Mouse (Mus musculus): Measurements from ENCODE around the gene Tceanc2.
"Not testable (repeated sequence)": the region's sequence is repeated elsewhere in the genome, so short reads cannot be mapped to it uniquely, and the experiment has no call there.

The Tceanc2 gene

DNA sequence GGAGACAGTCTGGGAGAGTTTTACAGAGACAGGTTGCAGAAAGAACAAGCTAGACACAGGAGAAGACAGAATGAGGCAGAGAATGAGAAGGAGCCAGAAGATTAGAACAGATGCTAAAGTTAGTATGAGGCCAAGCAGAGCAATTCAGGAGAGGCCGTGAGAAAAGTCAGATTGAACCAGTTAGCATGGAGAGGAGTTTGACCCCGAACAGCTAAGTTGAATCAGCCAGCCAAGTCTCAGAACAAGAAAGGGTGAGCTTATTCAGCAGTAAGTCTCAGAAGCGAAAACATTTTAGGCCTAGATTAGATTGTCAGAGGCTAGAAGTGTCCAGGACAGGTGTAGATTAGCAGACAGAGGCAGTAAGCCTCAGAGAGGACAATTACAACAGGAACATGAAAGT, 42.4 kb downstream of the Tceanc2 start:
- in situ Hi-C loops (cut with MboI; ENCODE audit: low pct_unique_long_range_greater_than_20kb in 1 of 2, low sequenced_read_pairs in 2 of 2, unreplicated experiment in 1 of 2): no loop called here

DNA sequence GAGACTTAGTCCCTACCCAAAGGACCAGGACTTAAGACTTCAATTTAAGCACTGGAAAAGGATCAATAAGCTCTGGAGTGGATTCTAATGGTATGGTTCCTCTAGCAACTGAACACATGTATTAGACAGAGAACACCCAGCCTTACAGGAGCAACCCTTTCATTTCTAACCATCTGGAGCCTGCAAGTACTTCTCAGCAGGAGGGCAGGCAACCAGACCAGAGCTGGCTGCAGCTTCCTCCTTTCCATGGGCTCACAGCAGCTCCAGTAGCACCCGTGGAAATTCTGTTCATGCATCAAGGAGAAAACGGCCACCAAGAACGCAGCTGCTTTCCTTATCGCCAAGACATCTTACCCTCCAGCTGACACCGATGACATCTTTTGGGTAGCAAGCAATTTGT, 43.3 kb downstream of the Tceanc2 start:
- in situ Hi-C loops (cut with MboI; ENCODE audit: low pct_unique_long_range_greater_than_20kb in 1 of 2, low sequenced_read_pairs in 2 of 2, unreplicated experiment in 1 of 2): no loop called here

DNA sequence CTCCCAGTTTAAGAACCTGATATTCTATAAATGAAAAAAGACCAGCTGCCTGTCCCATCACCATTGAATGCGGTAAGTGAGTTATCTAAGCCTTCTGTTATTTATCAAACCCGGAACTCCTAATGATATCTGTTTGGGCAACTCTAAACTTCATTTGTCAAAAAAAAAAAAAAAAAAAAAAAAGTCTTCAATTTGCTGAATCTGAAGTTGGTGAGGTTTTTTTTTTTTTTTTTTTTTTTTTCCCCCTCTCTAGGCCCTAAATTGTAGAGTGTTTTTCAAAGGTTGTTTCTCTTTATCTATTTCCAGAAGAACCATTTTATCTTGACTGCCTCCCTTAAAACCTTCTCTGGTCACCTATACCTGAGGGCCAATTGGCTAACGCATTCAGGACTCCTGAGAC, 44.0 kb downstream of the Tceanc2 start:
- in situ Hi-C loops (cut with MboI; ENCODE audit: low pct_unique_long_range_greater_than_20kb in 1 of 2, low sequenced_read_pairs in 2 of 2, unreplicated experiment in 1 of 2): no loop called here

DNA sequence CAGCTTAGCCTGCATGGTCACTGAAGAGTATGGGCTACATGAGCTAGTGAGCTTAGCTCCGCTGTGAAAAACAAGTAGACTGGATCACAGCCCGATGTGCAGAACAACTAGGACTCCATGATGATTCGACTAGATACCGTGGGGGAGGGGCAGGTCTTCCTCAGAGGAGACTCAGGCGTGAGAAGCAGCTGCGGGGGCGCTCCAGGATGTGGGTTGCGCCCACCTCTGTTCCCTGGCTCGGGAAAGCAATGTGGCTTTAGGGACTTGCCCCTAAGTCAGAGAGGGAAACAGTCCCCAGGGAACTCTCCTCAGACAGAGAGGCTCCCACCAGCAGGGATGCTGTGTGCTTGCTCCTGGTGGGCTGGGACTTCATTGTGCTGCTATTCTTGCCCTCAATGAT, 48.4 kb downstream of the Tceanc2 start:
- in situ Hi-C loops (cut with MboI; ENCODE audit: low pct_unique_long_range_greater_than_20kb in 1 of 2, low sequenced_read_pairs in 2 of 2, unreplicated experiment in 1 of 2): no loop called here

DNA sequence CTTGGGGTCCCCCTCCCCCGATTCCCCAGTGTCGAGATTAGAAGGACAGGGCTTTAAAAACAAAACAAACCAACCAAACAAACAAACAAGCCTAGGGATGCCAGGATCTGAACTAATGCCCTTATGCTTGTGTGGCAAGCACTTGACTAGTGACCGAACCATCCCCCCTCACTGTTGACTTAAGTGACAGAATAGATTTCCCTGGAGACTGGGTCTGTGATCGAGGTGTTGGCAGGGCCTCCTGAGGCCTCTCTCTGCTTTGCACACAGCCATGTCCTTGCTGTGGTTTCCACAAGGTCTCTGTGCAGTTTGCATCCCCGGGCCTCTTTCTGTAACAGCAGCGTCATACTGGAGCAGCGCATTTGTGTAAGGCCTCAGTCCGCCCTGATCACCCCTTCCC, 49.5 kb downstream of the Tceanc2 start:
- in situ Hi-C loops (cut with MboI; ENCODE audit: low pct_unique_long_range_greater_than_20kb in 1 of 2, low sequenced_read_pairs in 2 of 2, unreplicated experiment in 1 of 2): no loop called here

DNA sequence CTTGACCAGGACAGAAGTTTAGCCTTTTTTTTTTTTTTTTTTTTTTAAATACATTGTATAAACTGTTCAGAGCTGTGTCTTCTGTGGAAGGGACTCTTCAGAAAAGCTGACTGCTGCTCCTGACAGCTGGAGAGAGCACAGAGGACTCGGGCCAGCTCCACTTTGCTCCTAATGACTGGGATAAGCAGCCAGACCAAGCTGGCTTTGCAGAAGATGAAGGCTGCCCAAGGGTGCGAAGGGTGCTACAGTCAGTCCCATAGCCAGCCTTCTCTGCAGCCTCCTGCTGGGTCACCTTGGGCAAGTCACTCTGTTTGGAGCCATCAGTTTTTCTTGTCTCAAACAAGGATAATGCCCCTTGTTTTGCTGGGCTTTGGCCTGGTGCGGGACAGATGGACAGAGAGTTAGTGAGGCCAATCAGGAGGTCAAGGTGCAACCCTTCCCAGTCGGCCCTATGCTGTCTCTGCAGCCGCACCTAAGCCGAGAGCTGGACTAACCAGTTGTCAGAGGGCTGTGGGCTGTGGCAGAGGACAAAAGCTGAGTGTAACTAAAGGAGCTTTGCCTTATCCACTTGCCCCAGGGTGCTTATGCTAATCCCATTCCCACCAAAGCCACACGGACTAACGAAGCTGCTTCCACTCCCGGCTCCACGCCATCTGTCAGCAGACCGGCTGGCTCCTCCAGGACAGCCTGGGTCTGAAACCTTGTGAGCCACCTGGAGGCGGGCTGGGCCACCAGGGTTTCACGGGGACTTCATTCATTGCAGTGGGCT, 50.8 kb downstream of the Tceanc2 start:
- in situ Hi-C loops (cut with MboI; ENCODE audit: low pct_unique_long_range_greater_than_20kb in 1 of 2, low sequenced_read_pairs in 2 of 2, unreplicated experiment in 1 of 2): no loop called here

DNA sequence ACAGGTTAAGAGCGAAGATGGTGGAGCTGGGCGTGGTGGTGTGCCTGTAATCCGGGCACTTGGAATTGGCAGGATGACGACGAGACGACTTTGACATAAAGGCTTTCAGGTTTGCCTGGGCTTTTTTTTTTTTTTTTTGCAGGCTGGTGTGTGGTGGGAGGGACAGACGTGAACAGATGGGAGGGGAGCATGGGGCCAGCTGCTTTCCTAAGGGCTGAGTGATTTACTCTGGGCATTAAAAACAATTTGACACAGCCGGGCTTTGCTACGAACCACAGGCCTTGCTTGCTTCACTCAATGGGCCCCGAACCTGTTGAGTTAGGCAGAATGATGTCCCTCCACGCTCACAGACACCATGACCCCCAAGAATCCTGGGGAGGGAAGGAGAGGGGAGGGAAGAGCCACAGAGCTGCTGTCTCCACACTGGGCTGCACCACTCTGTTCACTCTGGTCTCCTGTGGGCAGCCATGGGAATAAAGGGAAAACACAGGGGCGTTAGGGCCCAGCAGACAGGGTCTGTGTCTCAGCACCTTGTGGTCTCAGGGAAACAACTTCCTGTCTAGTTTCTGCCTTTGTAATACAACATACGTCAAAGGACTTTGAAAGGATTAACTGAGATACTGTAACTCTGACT, 51.9 kb downstream of the Tceanc2 start:
- in situ Hi-C loops (cut with MboI; ENCODE audit: low pct_unique_long_range_greater_than_20kb in 1 of 2, low sequenced_read_pairs in 2 of 2, unreplicated experiment in 1 of 2): no loop called here

DNA sequence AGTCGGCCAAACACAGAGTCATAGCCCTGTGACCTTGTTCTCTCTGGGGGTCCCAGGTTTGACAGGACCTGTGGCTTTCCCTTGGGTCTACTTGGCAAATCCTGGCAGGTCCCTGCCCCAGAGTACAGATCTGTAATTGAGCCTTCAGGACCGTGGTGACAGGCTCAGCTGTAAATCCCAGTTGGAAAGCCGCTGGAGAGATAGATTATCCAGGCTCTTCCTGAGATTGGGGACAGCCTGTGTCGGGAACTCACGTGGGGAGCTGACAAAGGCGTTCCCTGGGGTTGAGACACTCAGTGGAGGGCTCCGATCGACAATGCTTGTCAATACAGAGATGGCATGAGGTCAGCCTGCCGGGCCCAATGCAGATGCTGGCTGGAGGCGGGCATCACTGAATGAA, 52.5 kb downstream of the Tceanc2 start:
- in situ Hi-C loops (cut with MboI; ENCODE audit: low pct_unique_long_range_greater_than_20kb in 1 of 2, low sequenced_read_pairs in 2 of 2, unreplicated experiment in 1 of 2): no loop called here

DNA sequence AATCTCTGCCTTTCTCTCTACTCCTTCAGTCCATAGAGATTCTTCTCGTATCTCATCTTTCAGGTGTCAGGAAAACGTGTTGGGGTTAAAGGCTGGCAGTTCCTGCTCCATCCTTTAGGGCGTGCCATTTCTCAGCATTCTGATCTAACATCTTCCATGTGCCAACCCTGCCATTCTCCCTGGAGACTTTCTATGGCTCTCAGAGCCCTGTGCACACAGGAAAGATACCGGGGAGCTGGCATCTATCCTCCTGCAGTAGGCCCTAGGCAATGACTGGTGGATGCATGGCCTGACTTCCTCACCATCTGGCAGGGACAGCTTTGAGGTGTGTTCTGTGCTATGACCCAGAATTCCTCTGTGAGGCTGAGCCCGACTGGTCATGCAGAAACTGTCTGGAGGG, 53.8 kb downstream of the Tceanc2 start:
- in situ Hi-C loops (cut with MboI; ENCODE audit: low pct_unique_long_range_greater_than_20kb in 1 of 2, low sequenced_read_pairs in 2 of 2, unreplicated experiment in 1 of 2): no loop called here

DNA sequence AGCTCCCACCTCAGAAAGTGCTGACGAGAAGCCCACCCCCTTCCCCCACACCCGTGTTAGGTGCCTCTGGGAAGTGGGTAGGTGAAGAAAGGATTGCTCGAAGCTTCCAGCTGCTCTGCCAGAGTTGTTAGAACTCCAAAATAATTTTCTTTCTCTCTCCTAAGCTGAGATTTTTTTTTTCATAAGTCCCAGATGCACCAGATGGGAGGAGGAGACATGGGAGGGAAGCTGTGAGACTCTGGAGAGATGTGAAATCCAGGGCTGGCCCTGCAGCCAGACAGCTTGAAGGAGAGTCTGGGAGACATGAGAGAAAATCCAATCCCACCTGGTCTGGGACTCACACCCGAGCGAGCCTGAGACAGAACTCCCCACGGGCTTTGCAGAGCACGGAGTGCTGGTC, 54.5 kb downstream of the Tceanc2 start:
- in situ Hi-C loops (cut with MboI; ENCODE audit: low pct_unique_long_range_greater_than_20kb in 1 of 2, low sequenced_read_pairs in 2 of 2, unreplicated experiment in 1 of 2): no loop called here

DNA sequence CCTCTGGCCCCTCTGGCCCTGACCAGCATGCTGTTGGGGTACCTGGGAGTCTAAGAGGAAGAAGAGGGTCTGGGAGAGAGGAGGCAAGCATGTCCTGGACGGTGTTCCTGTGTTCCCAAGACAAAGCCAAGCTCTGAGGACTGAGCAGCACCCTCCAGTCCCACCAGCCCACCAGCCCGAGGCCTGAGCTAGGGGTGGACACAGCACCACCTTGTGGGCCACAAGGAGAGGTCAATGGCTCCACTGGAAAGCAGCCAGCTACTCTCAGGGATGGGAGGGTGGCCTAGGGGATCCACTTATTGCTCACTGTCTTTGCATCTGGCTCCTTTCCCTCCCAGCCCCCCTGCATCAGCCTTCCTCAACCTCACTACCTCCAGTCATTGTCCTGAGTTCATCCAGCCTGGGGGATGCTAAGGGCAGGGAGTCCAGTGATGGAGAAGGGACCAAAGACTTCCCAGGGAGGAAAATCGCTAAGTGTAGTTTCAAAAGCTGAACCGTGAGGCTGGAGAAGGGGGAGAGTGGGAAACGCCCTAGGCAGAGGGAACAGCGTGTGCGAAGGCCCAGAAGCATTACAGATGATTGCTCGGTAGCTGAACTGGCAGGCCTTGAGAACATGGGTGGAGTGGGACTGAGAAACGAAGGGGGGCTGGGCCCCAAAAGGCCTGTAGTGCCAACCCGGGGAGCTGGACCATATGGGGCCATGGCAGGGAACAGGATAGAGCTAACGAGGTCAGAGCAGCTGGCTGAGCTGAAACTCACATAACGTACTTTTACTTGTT, 57.6 kb downstream of the Tceanc2 start:
- in situ Hi-C loops (cut with MboI; ENCODE audit: low pct_unique_long_range_greater_than_20kb in 1 of 2, low sequenced_read_pairs in 2 of 2, unreplicated experiment in 1 of 2): no loop called here

DNA sequence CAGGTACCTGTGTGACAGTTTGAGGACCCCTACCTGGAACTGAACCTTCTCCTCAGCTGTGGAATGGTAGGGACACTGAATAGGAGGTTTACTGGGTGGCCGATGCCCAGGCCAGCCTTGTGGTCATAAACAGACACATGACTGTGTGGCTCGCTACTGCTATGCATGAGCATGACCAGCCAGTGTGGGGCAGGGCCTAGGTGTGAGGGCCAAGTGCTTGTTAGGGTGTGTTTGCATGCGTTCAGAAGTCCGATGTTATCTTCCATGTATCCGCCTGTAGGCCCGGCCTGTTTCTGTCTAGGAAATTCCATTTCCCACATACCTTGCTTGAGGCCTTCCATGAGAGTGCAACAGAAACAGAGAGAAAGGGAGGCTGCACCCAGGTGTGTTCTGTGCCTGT, 58.2 kb downstream of the Tceanc2 start:
- in situ Hi-C loops (cut with MboI; ENCODE audit: low pct_unique_long_range_greater_than_20kb in 1 of 2, low sequenced_read_pairs in 2 of 2, unreplicated experiment in 1 of 2): no loop called here

DNA sequence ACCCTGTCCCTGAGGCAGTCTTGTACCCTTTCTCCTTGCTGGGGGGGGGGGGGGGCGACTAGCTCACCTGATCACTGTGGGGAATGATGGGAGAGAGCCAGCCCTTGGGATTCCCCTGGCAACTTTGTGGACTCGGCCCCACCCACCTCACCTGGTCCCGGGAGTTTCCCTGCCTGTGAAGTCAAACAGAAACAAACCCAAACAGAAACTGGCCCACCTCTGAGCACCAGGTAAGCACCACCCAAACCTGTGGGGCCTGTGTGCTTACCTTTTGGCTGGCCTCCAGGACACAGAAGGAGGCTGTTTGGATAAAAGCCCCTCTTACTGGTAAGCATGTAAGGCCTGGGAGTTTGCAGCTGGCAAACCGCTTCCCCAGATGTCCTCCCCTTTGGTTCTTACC, 59.9 kb downstream of the Tceanc2 start:
- in situ Hi-C loops (cut with MboI; ENCODE audit: low pct_unique_long_range_greater_than_20kb in 1 of 2, low sequenced_read_pairs in 2 of 2, unreplicated experiment in 1 of 2): no loop called here

DNA sequence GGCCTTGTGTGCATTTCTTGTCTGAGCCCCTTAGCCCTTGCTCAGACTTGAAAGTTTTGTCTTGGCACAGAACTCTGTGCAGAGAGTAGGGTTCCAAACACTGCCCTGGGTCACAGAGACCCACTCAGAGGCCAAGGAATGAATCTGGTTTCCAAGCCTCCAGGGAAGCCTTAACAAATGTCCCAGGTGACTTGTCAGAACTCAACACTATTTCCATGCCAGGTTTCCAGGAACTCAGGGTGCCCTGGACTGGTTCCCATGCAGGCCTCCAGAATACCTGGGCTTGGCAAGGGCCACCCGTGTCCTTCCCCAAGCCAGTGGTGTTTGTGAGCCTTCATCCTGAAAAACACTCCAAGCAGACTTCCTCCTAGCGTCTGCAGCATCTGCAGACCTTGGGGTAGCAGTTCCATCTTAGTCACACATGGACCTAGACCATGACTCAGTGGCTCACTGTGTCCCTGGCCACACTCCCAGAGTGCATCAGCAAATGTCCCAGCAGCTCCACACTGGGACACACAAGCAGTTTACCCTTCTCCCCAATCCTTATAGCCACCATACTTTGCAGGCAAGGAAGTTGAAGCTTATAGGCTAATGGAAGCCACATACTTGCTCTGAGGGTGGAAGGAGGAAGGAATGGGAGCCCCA, 61.1 kb downstream of the Tceanc2 start:
- in situ Hi-C loops (cut with MboI; ENCODE audit: low pct_unique_long_range_greater_than_20kb in 1 of 2, low sequenced_read_pairs in 2 of 2, unreplicated experiment in 1 of 2): no loop called here

DNA sequence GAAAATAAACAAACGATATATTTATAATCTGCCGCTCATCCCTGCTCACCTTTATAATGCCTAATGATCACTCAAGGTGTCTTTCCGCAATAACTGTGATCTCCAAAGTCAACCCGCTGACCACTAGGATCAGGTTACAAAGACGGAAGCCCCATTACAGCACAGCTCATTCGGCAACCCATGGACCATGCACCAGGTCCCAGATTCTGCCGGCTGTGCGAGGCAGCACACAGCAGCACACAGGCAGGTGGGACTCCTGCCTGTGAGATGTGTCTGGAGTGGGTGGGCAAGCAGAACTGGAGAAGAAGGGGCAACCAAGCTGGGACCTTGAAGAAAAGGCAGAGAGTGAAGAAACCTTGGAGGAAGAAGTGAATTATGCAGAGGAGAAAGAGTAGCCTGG, 64.6 kb downstream of the Tceanc2 start:
- in situ Hi-C loops (cut with MboI; ENCODE audit: low pct_unique_long_range_greater_than_20kb in 1 of 2, low sequenced_read_pairs in 2 of 2, unreplicated experiment in 1 of 2): no loop called here

DNA sequence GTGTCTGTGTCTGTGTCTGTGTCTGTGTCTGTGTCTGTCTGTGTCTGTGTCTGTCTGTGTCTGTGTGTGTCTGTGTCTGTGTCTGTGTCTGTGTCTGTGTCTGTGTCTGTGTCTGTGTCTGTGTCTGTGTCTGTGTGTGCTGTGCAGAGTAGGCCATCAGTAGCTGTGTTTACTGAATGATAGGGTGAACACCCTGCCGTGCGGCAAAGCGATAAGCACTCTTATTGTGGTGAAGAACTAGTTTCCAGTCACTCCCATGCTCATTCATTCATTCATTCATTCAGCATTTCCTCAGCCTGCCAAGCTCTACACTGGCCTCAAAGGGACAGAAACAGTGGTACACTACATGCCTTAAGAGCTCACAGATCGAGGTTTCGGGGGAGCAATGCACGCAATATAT, 69.7 kb downstream of the Tceanc2 start:
- in situ Hi-C loops (cut with MboI; ENCODE audit: low pct_unique_long_range_greater_than_20kb in 1 of 2, low sequenced_read_pairs in 2 of 2, unreplicated experiment in 1 of 2): not testable (repeated sequence)

DNA sequence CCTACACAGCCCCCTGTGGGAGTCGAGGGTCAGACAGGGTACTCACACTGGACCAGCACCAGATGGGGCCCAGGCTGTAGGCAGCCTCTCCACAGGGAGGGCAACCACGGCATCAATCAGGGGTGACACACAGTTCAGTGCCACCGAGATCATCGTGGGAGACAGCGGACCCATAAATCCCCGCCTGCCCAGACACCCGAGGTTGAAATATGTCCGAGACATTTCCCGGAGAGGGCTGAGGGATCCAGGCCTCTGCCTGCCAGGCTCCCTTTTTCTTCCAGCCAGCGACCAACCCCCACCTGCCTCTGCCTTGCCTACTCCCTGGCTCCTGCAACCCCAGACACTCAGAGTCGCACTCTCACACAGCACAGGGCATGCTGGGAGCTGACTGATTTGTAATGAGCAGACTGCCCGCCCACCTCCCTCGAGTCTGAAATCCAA, 70.6 kb downstream of the Tceanc2 start:
- in situ Hi-C loops (cut with MboI; ENCODE audit: low pct_unique_long_range_greater_than_20kb in 1 of 2, low sequenced_read_pairs in 2 of 2, unreplicated experiment in 1 of 2): no loop called here

DNA sequence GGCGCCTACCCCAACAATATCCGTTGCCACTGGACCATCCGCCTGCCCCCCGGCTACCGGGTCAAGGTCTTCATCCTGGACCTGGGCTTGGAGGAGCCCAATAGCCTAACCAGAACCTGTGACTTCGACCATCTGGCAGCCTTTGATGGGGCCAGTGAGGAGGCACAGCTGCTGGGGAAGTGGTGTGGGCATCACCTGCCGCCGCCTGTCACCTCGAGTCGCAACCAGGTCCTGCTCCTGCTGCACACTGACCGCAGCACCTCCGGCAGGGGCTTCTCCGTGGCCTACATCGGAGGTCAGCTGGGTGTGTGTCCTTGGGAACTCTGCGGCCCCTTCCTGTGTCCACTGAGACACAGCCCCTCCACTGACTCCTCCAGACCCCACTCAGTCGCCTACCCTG, 72.1 kb downstream of the Tceanc2 start:
- in situ Hi-C loops (cut with MboI; ENCODE audit: low pct_unique_long_range_greater_than_20kb in 1 of 2, low sequenced_read_pairs in 2 of 2, unreplicated experiment in 1 of 2): no loop called here

DNA sequence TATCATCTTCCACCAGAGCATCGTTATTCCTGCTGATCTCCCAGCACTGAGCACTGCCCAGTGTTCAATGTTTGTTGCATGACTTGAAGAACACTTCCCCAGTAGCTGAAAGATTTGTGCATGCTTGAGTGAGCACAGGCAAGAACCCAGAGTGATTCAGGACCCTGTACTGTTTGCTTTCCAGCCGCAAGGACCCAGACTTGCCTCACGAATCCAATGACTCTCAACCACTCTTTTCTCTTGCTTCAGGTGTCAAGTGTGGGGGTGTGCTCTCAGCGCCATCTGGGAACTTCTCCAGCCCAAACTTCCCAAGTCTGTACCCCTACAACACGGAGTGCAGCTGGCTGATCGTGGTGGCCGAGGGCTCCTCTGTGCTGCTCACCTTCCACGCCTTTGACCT, 76.7 kb downstream of the Tceanc2 start:
- in situ Hi-C loops (cut with MboI; ENCODE audit: low pct_unique_long_range_greater_than_20kb in 1 of 2, low sequenced_read_pairs in 2 of 2, unreplicated experiment in 1 of 2): no loop called here
